Mouse (Mus musculus) cerebellum, adult (tissue): ENCODE results near the gene Npy1r.

Source experiments
- ATAC-seq: cut with Nextera tagmentation; 2 replicates; pipeline ENCODE4 v1.9.2; 2017; ENCODE audit warnings: mild to moderate bottlenecking, moderate library complexity, mixed read lengths; ENCODE audit not compliant: insufficient number of reproducible peaks, low FRiP score, low TSS enrichment

The Npy1r gene

DNA sequence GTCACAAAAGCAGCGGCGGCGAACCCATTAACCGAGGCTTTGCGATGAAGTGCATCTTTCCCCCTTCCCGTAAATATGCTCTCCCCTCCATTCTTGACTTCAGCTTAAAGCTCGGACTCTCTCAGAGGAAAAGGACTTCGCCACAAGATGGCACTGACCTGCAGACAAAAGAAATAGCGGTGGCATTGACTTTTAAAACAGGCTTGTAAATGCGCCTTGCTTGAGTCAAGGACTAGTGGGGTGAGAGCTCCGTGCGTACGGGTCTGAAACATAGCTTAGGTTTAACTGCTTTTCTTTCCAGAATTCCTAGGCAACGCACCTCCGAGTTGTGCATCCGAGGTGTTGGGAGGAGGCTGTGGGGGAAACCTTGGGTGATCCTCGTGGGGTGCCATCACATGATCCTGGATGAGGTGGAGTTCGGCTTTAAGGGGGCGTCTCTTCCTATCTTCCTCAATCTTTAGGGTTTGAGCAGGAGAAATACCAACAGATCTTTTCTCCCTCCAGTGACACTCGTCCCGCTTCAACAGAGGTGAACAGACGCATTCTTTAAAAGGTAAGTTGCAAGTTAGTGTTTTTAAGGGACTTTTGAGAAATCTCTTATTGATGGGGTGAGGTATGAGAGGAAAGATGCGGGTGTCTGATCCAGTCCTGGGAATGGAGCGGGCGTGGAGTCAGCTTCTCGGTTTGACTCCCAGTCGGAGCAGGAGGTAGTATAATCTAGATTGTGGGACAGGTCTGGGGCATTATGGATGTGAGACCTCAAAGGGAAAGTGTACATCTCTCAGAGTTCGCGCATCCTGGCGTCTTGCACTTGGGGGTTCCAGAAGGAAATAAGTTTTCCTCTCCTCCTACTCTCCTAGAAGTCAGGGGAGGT lies at the start of gene Npy1r:
TSS of gene Npy1r (plus strand) at position 223 of the 874 bp plus-strand sequence.
- peak; percentile 50; the same call in 1 of the 2 replicates for ATAC-seq

DNA sequence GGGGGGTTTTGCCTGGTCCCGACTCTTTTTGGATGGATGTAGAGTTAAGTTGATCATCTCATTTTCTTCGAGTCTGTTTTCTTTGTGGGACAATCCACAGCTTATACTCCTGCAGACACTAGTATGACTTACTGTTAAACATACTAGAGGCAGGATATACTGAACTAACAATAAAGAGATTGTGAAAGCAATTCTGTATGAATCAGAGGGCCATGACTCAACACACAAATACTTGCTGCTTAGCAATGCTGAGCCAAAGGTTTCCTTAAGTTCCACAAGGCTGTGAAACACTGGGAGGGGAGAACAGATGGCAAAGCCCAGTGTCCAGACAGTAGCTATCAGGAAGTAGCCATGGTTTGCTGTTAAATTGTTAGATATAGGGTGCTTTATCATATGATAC lies 15.7 kb upstream of the Npy1r start:
- no peak for ATAC-seq

DNA sequence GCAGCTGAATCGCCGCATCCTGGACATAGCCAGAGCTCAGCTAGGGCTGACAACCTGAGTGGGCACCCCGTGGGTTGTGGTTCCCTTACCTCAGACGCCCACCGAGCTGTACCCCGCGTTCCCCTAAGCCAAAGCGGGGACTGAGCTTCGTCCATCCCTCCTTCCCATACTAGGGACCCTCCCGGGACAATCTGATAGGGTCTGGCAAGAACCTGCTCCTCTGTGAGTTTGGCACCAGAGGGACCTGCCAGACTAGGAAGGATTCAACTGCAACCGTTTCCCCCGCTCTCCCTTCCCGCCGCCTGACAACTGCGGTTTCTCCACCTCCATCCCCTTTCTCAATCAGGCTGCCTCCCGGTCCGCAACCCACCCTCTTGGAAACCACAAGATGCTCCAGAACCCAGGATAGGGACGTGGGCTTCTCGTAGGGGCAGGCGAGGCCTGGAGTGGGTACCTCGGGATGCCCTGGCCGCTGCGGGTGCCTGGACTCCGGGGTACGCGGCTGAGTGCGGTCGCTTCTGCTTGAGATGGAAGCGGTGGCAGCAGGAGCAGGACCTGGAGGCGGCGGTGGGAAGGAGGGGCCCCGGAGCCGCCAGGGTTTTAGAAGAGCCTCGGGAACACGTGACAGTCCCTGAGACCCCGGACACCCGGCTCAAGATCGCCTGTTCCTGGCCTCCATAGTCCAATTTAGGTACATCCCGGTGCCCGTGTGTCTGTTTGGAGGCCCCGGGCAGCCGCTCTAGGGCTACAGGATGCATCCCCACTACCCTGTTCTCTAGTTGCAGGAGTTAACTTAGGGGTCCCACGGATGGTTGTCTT lies 9.3 kb upstream of the Npy1r start, which contains the start of gene Npy5r:
TSS of gene Npy5r (minus strand) at position 618 of the 819 bp plus-strand sequence.
- ATAC-seq, result 0 out of 2 replicates have a peak, but pooled peaks have one; percentile 26

DNA sequence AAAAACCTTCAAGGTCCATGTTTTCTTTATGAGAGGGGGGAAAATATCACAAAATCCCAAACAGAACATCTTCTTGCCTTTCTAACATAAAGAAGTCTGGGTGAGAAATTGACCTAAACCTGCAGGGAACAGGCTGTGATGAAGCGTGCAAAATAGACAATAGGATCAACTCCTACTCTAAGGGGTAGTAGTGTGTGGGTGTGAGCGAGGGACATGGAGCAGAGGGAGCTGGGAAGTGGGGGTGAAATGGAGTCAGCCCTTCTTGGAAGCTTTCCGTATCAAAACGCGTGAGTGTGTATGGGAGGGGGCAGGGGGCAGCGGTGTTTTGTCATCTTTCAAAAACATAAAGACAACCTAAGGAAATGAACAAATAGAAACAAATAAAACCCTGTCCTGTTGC lies 8.6 kb upstream of the Npy1r start:
- no peak for ATAC-seq

DNA sequence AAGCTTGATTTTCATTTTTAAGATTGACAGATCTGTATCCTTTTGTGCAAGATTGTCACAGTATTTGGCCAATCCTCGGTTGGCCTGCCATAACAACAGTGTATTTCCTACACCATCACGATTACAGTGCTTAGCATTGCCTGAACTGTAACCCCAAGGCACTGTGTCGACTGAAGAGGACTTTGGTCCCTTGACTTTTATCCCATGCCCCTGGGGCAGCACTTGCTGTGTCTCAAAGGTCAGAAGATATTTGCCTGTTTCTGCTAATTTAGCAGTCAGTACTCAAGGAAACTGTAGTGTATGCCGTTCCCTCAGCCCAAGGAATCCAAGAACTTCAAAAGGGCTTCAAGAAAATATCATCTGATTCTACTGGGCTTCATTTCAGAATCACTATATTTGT lies 8.2 kb upstream of the Npy1r start:
- ATAC-seq, result no peak

DNA sequence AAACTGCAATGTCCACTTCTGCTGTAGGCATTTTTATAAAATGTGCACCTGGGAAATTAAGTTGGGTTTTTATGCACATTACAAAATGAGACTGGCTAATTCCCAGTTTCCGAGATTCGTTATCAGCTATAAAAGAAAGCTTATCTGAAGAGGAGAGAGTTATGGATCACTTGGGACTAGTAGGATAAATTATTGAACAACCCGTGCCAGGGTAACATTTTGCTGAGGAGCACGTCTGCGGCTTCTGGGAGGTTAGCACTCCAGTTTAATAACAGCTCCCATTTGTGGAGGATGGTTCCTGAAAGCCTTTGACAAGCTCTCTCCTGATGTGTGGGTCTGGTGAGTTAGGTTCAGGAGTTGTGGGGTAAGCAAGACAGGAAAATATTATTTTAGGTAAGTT lies 6.6 kb upstream of the Npy1r start:
- ATAC-seq, result no peak

DNA sequence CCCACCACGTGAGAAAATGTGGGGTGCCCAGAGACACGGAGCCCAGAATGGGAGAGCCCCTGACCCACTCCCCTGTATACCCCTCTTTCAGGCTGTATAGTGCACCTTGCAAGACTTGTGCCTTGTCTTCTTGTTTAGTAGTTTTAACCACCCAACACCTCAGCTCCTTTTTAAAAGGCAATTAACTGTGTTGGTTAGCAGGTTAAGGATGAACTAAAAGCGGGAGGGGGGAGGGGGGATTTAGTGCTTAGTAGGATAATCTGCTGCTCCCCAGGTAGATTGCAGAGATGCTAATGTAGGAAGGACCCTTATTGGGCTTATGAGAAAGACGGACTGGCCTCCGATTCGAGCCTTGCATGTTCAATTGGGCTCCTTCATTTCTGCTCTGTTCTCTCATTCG lies 1.0 kb downstream of the Npy1r start:
- ATAC-seq, result no peak

DNA sequence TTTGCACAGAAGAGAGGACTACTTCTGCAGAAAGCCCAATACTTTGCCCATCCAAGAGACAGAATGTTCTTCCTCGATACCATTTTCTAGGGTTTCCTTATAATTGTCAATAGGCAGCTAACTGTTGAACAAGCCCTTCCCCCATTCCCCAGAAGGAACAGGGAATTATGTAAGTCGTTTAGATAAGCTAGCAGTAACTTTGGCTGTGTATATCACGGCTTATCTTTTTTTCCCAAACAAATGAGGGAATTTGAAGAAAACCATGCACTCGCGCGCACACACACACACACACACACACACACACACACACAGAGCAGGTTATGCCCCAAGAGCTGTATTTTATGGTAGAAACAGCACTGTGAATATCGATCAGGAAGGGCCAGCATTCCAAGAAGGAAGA lies 1.8 kb downstream of the Npy1r start:
- no peak for ATAC-seq

DNA sequence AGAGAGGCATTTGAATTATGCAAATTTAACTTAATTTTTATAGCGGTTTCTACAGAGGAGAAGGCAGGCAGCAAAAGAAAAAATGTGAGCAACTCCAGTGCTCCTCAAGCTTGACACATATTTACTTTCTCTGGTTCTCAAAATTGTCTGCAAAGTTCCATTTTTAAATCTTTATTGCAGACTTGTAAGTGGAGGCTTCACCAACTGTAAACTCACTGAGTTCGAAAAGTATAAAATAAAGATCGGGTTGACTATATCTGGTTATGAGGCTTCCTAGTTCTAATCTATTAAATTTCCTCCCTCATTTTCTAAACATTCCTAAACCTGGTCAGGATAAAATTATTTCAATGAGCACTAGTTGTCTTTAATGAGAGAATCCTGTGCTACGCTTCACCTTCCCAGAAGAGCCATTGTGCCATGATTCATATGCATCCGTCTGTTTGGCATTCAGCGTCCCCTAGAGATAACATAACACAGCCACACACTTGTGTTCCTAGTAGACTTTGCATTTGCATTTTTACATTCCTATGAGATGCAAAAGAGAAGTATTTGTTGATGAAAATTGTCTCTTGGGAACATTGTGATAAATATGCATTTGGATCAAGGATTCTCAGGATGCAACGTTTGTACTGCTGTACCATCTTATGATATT lies 17.5 kb downstream of the Npy1r start:
- no peak for ATAC-seq

DNA sequence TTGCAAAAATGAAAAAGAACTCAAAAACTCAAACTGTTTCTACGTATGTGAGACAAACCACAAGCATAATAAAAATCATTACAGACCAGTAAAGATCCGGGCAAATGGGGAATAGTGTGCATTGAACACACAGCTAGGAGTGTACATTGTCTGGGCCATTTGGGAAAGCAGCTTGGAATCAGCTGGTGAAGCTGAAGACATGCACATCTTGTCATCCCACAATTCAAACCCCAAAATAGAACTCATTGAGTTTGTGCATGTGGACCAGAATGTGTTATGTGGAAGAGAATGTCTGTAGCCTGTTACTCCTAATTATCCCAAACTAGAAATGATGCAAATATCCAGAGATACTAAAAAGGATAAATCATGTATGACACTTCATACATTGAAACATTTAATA lies 25.8 kb downstream of the Npy1r start:
- ATAC-seq, result no peak

DNA sequence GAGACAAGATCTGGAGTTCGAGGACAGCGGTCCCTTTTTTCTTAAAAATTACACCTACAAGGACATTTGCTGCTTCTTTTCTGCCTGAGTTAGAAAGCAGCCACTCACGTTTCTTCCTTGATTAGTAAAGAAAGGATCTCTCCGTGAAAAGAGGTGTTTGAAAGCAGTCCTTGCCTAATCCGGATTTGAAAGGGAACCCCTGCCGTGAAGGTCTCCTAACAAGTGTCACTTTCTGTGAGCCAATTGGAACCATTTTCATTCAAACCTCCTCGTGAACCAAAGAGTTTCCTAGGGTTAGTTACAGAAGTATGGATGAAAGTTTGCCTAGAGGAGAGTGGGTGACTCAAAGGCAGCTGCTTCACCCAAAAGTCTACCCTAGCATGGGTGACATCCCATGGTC lies 32.5 kb downstream of the Npy1r start:
- ATAC-seq, result no peak

DNA sequence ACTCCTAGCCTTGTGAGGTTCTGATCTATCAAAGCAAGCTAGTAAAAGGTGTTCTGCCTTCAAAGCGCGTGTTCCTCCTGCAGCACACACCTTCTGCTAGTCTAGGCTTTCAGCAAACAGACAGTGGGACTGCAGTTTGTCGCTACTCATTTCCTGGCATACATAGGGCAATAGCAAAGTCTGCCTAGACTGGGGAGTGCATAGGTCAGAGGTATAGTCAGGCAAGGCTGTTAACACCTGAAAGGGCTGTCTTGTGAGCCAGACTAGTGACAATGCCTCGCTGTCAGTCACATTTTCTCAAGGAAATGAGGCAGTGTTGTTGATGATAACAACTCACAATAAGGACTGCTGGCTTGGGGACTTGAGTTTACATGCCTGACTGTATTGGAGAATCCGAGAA lies 35.0 kb downstream of the Npy1r start:
- no peak for ATAC-seq

DNA sequence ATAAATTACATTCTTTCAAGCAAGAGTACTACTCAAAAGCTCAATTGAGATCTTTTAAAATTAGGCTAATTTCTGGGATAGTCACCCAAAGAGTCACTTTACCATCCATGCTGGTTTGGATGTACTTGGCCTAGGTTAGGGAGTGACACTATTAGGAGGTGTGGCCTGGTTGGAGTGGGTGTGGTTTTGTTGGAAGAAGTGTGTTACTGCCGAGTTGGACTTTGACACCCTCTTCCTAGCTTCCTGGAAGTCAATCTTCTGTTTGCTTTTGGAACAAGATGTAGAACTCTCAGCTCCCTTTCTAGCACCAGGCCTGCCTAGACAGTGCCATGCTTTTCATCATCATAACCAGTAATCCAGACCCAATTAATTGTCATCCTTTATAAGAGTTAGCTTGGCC lies 45.4 kb downstream of the Npy1r start:
- ATAC-seq, result no peak

DNA sequence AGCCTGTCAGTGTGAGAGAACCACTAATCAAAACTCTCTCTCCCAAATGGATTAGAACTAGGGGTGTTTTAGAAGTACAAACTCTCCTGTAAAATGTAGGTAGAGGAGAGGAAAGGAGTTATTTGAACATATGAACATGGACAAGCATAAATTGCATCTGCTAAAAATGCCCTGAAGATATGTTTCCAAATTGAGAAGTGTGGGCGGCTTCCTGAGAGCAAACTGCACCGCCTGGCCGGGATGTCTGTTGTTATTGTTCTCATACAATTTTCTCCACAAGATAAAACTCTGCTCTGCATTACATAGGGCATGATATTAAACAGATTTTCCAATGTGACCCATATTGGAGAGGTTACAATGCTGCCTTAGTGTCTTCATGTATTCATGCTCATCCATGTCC lies 48.6 kb downstream of the Npy1r start:
- ATAC-seq, result no peak

DNA sequence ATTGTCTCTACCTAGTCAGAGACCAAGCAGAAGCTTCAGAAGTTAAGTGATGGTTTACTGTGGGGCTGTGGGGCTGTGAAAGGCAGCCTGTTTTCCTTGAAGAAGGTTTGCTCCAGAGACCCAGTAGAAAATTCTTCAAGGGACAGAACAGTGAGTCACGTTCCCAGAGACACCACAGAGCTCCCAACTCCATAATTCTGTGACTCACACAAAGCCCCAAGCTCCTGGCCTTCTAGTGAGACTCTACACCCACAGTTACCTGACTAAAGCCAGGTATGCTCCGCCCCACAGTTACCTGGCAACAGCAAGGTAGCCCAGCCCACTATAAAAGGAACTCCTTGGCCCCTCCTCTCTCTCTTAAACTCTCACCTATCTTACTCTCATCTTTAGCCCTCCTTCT lies 54.6 kb downstream of the Npy1r start:
- ATAC-seq, result no peak

DNA sequence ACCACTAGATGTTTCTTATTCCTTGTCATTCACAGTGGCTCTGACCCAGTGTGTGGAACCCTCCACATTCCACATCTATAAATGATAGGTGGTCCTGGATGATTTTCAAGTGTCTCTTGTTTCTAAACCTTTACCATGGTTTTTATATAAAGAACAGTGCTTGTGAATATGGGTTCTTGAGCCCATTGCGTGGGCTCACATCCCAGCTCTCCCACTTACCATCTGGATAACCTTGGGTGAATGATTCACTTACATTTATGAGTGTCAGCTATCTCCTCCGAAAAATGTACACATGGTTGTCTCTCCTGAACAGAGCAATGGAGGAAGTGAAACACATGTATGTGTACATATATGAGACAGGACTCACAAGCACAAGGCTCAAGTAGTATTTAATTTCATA lies 59.2 kb downstream of the Npy1r start:
- no peak for ATAC-seq
